In genomic region chr15:31398769-31399168, GRCm38 (mm10) we compare ENCODE assay signal across 26 mouse cellular contexts. TPM values are rescaled to one million over a fixed set of nuclear protein-coding genes. Genes with fewer than 3 reads are reported as not detected.
DNase-seq lines count a peak whose midpoint lies in the region; ATAC-seq and TF ChIP-seq lines count a peak whose summit lies in the region.
"Had no signal": no experiment of that assay in that cellular context is flagged by ENCODE, and none has a peak within 500 bp of the region (broad histone marks: within the 10 kb centered on the region; RNA-seq: fewer than 3 reads in every experiment).

No protein-coding gene starts in this region.

- ATAC-seq in forebrain, embryonic 16.5 days: no peak
- ATAC-seq: forebrain, embryonic 14.5 days had no signal

- H3K36me3 ChIP-seq in heart, adult 2 months (ENCODE audit: control insufficient read depth, insufficient read depth, low read length): no peaks in the 10 kb centered on the region
- no peaks in the 10 kb centered on the region for H3K36me3 ChIP-seq in forebrain, embryonic 16.5 days (ENCODE audit: control insufficient read depth, insufficient read depth)
- H3K36me3 ChIP-seq: embryonic facial prominence, embryonic 15.5 days; heart, embryonic 13.5 days; hindbrain, embryonic 12.5 days; kidney, embryonic 15.5 days; limb, embryonic 15.5 days; liver, embryonic 15.5 days; neural tube, embryonic 12.5 days had no signal

- no peaks in the 10 kb centered on the region for H3K79me2 ChIP-seq in heart, adult 2 months (replicated peaks; ENCODE audit: control insufficient read depth, insufficient read depth, low read length)

- no peak for TF ChIP-seq POLR2A in heart, adult 2 months (IDR thresholded peaks at IDR 0.05; ENCODE audit: insufficient read depth, low read depth, low read length)

- TF ChIP-seq CTCF in heart, adult 2 months (IDR thresholded peaks at IDR 0.05): no peak

- no peak overlapping the region for H3K9ac ChIP-seq in heart, adult 2 months (ENCODE audit: low read depth, low read length)
- no peak overlapping the region for H3K9ac ChIP-seq in forebrain, embryonic 16.5 days (replicated peaks; ENCODE audit: low read depth, low read length)
- H3K9ac ChIP-seq: embryonic facial prominence, embryonic 15.5 days; heart, embryonic 13.5 days; hindbrain, embryonic 12.5 days; kidney, embryonic 15.5 days; limb, embryonic 15.5 days; liver, embryonic 15.5 days; neural tube, embryonic 12.5 days had no signal

- H3K9me3 ChIP-seq in forebrain, embryonic 16.5 days (ENCODE audit: control insufficient read depth, low read length): no peaks in the 10 kb centered on the region
- H3K9me3 ChIP-seq: embryonic facial prominence, embryonic 15.5 days; heart, embryonic 13.5 days; hindbrain, embryonic 12.5 days; kidney, embryonic 15.5 days; limb, embryonic 15.5 days; liver, embryonic 15.5 days; neural tube, embryonic 12.5 days had no signal

- peak; percentile 75 for DNase-seq in heart, adult 11 months
- no peak for DNase-seq in heart, adult 2 months
- DNase-seq in left cerebral cortex, adult 18-20 months (ENCODE audit: low spot score in 2 of 2): peak; percentile 56 to 75
- no peak for DNase-seq in left cerebral cortex, postnatal 10 days (ENCODE audit: extremely low spot score in 1 of 2, low spot score in 2 of 2)
- DNase-seq in frontal cortex, postnatal 36 days (ENCODE audit: low spot score in 2 of 2): peak; percentile 68 to 77
- DNase-seq in right cerebral cortex, postnatal 36 days (ENCODE audit: low spot score in 2 of 2): peak; percentile 69 to 82
- DNase-seq: adrenal gland, postnatal 25 days; cerebellum, adult 9-10 months; gastrocnemius, postnatal 10 days; heart, postnatal 14 days; kidney, adult 11 months; kidney, postnatal 36 days; lung, postnatal 4 days; midbrain, embryonic 14.5 days; spleen, adult 18-20 months had no signal

- no peak overlapping the region for H3K4me3 ChIP-seq in heart, adult 2 months
- no peak overlapping the region for H3K4me3 ChIP-seq in forebrain, embryonic 16.5 days (replicated peaks; ENCODE audit: low read length)
- H3K4me3 ChIP-seq: embryonic facial prominence, embryonic 15.5 days; heart, embryonic 13.5 days; hindbrain, embryonic 12.5 days; kidney, embryonic 15.5 days; limb, embryonic 15.5 days; liver, embryonic 15.5 days; neural tube, embryonic 12.5 days had no signal

- no peak overlapping the region for H3K4me2 ChIP-seq in forebrain, embryonic 16.5 days (ENCODE audit: low read length)
- H3K4me2 ChIP-seq: embryonic facial prominence, embryonic 15.5 days; heart, embryonic 13.5 days; hindbrain, embryonic 12.5 days; kidney, embryonic 15.5 days; limb, embryonic 15.5 days; liver, embryonic 15.5 days; neural tube, embryonic 12.5 days had no signal

- no peak for TF ChIP-seq EP300 in heart, adult 2 months (IDR thresholded peaks at IDR 0.05; ENCODE audit: insufficient read depth, low read depth, low read length)

- intact Hi-C loops in heart, adult 2 months (cut with DNase I): no loop called here
- intact Hi-C loops in left cerebral cortex, postnatal 10 days (cut with DNase I): no loop called here

- H3K4me1 ChIP-seq in heart, adult 2 months (ENCODE audit: control insufficient read depth, insufficient read depth, low read length): peaks cover 4% of the 10 kb centered on the region; the same call in 1 of the 2 replicates
- no peaks in the 10 kb centered on the region for H3K4me1 ChIP-seq in forebrain, embryonic 16.5 days (replicated peaks; ENCODE audit: control insufficient read depth, insufficient read depth, low read length)
- H3K4me1 ChIP-seq: embryonic facial prominence, embryonic 15.5 days; kidney, embryonic 15.5 days; limb, embryonic 15.5 days; liver, embryonic 15.5 days; neural tube, embryonic 12.5 days had no signal

- H3K27me3 ChIP-seq in heart, adult 2 months (ENCODE audit: control insufficient read depth, insufficient read depth, low read length): no peaks in the 10 kb centered on the region
- H3K27me3 ChIP-seq in forebrain, embryonic 16.5 days (replicated peaks; ENCODE audit: control insufficient read depth, insufficient read depth, low read length): no peaks in the 10 kb centered on the region
- H3K27me3 ChIP-seq: embryonic facial prominence, embryonic 15.5 days; heart, embryonic 13.5 days; hindbrain, embryonic 12.5 days; kidney, embryonic 15.5 days; limb, embryonic 15.5 days; liver, embryonic 15.5 days; neural tube, embryonic 12.5 days had no signal

- H3K27ac ChIP-seq in heart, adult 2 months: no peak overlapping the region
- no peak overlapping the region for H3K27ac ChIP-seq in forebrain, embryonic 16.5 days (ENCODE audit: low read length)
- H3K27ac ChIP-seq: embryonic facial prominence, embryonic 15.5 days; heart, embryonic 13.5 days; hindbrain, embryonic 12.5 days; kidney, embryonic 15.5 days; limb, embryonic 15.5 days; liver, embryonic 15.5 days; neural tube, embryonic 12.5 days had no signal

- WGBS in heart, adult 2 months: 95% methylated on average over 13 of the region's 13 CpGs
- 94% methylated on average over 13 of the region's 13 CpGs for WGBS in forebrain, embryonic 16.5 days

RNA-seq across cellular contexts. Expression of gene Ankrd33b, which starts 31.2 kb away (rescaled TPM):
- 10 to 100 TPM; 28.6 to 32.8 TPM for total RNA-seq in heart, adult 2 months (2021)
- polyA plus RNA-seq in heart, adult 2 months (2012; rRNA removed): 7.8 and 16.5 TPM in 2 replicates
- total RNA-seq in left cerebral cortex, adult 18-20 months (2021): 10 to 100 TPM; 81.7 to 87.2 TPM
- total RNA-seq in left cerebral cortex, postnatal 10 days (2021): 1 to 10 TPM; 6.4 to 8.7 TPM
- polyA plus RNA-seq in forebrain, embryonic 16.5 days (2015; fragmentation: Nextera tagmentation; extraction: Ambion mirVana): 0.39 and 0.53 TPM in 2 replicates

RNA-seq across cellular contexts. Expression of gene Ropn1l, which starts 54.8 kb away (rescaled TPM):
- total RNA-seq in heart, adult 2 months (2021): not detected
- polyA plus RNA-seq in heart, adult 2 months (2012; rRNA removed): 0.67 and 0.86 TPM in 2 replicates
- 1 to 10 TPM in 1 of 2 experiments, under 1 TPM in 1; 0.40 to 1.2 TPM for total RNA-seq in left cerebral cortex, adult 18-20 months (2021)
- 1 to 10 TPM; 1.0 to 1.8 TPM for total RNA-seq in left cerebral cortex, postnatal 10 days (2021)
- 0.98 and 1.2 TPM in 2 replicates for polyA plus RNA-seq in forebrain, embryonic 16.5 days (2015; fragmentation: Nextera tagmentation; extraction: Ambion mirVana)
- total RNA-seq: ES-E14; megakaryocyte-erythroid progenitor cell, adult 5-6 weeks had no signal

Comparison
In these comparisons a context has a peak if more than half of its experiments do, and no peak if none do; other contexts are left out.
1. DNase-seq: peak in heart, adult 11 months (single experiment), left cerebral cortex, adult 18-20 months (2 of 2), frontal cortex, postnatal 36 days (2 of 2) and right cerebral cortex, postnatal 36 days (2 of 2); none in heart, adult 2 months (0 of 2) and left cerebral cortex, postnatal 10 days (0 of 2).